Mouse (Mus musculus): ENCODE measurements around the gene Rnf216. TPM values are rescaled to one million over a fixed set of nuclear protein-coding genes. Genes with fewer than 3 reads are reported as not detected.

Rnf216 gene
- total RNA-seq, 1 experiment from 2014 or later = 46.8 TPM

GRCm38 (mm10) chr5:143106842-143107241 lies 6.0 kb downstream of the Rnf216 start:
- ATAC-seq (replicated peaks; ENCODE audit: low read depth, poor library complexity, severe bottlenecking) = peak; percentile 46

- ATAC-seq (replicated peaks; ENCODE audit: low read depth, poor library complexity, severe bottlenecking) = no peak
Measured at GRCm38 (mm10) chr5:143103231-143103630, 9.6 kb downstream of the Rnf216 start.

GRCm38 (mm10) chr5:143101626-143102025 lies 11.2 kb downstream of the Rnf216 start:
- no peak for ATAC-seq (replicated peaks; ENCODE audit: low read depth, poor library complexity, severe bottlenecking)

- no peak for ATAC-seq (replicated peaks; ENCODE audit: low read depth, poor library complexity, severe bottlenecking)
Measured at GRCm38 (mm10) chr5:143095256-143095655, 17.5 kb downstream of the Rnf216 start.

GRCm38 (mm10) chr5:143092891-143093290 lies 19.9 kb downstream of the Rnf216 start:
- no peak for ATAC-seq (replicated peaks; ENCODE audit: low read depth, poor library complexity, severe bottlenecking)

GRCm38 (mm10) chr5:143084898-143085297 lies 27.9 kb downstream of the Rnf216 start:
- peak; percentile 58; the same call in 1 of the 2 replicates for ATAC-seq (replicated peaks; ENCODE audit: low read depth, poor library complexity, severe bottlenecking)

GRCm38 (mm10) chr5:143079806-143080205 lies 33.0 kb downstream of the Rnf216 start:
- no peak for ATAC-seq (replicated peaks; ENCODE audit: low read depth, poor library complexity, severe bottlenecking)

- ATAC-seq (replicated peaks; ENCODE audit: low read depth, poor library complexity, severe bottlenecking) = no peak
Measured at GRCm38 (mm10) chr5:143076603-143077143, 36.1 kb downstream of the Rnf216 start.

- no peak for ATAC-seq (replicated peaks; ENCODE audit: low read depth, poor library complexity, severe bottlenecking)
Measured at GRCm38 (mm10) chr5:143075987-143076386, 36.8 kb downstream of the Rnf216 start.

- no peak for ATAC-seq (replicated peaks; ENCODE audit: low read depth, poor library complexity, severe bottlenecking)
Measured at GRCm38 (mm10) chr5:143069048-143069447, 43.7 kb downstream of the Rnf216 start.

- no peak for ATAC-seq (replicated peaks; ENCODE audit: low read depth, poor library complexity, severe bottlenecking)
Measured at GRCm38 (mm10) chr5:143068382-143068781, 44.4 kb downstream of the Rnf216 start.

- peak; percentile 94 for ATAC-seq (replicated peaks; ENCODE audit: low read depth, poor library complexity, severe bottlenecking)
Measured at GRCm38 (mm10) chr5:143066551-143066958, 46.2 kb downstream of the Rnf216 start.

- no peak for ATAC-seq (replicated peaks; ENCODE audit: low read depth, poor library complexity, severe bottlenecking)
Measured at GRCm38 (mm10) chr5:143066096-143066495, 46.7 kb downstream of the Rnf216 start.

GRCm38 (mm10) chr5:143065230-143065629 lies 47.6 kb downstream of the Rnf216 start:
- no peak for ATAC-seq (replicated peaks; ENCODE audit: low read depth, poor library complexity, severe bottlenecking)

GRCm38 (mm10) chr5:143062251-143062650 lies 50.5 kb downstream of the Rnf216 start:
- no peak for ATAC-seq (replicated peaks; ENCODE audit: low read depth, poor library complexity, severe bottlenecking)

GRCm38 (mm10) chr5:143061511-143061910 lies 51.3 kb downstream of the Rnf216 start:
- no peak for ATAC-seq (replicated peaks; ENCODE audit: low read depth, poor library complexity, severe bottlenecking)

- ATAC-seq (replicated peaks; ENCODE audit: low read depth, poor library complexity, severe bottlenecking) = no peak
Measured at GRCm38 (mm10) chr5:143060774-143061385, 51.9 kb downstream of the Rnf216 start.

GRCm38 (mm10) chr5:143059958-143060357 lies 52.8 kb downstream of the Rnf216 start:
- ATAC-seq (replicated peaks; ENCODE audit: low read depth, poor library complexity, severe bottlenecking) = no peak

GRCm38 (mm10) chr5:143059182-143059581 lies 53.6 kb downstream of the Rnf216 start:
- peak; percentile 6; the same call in 1 of the 2 replicates for ATAC-seq (replicated peaks; ENCODE audit: low read depth, poor library complexity, severe bottlenecking)

GRCm38 (mm10) chr5:143058675-143059074 lies 54.1 kb downstream of the Rnf216 start:
- ATAC-seq (replicated peaks; ENCODE audit: low read depth, poor library complexity, severe bottlenecking) = no peak

- ATAC-seq (replicated peaks; ENCODE audit: low read depth, poor library complexity, severe bottlenecking) = peak; percentile 46
Measured at GRCm38 (mm10) chr5:143058208-143058607, 54.6 kb downstream of the Rnf216 start.

GRCm38 (mm10) chr5:143057753-143058152 lies 55.0 kb downstream of the Rnf216 start:
- no peak for ATAC-seq (replicated peaks; ENCODE audit: low read depth, poor library complexity, severe bottlenecking)
